Mouse (Mus musculus): Measurements from ENCODE around the gene Mnd1. TPM values are rescaled to one million over a fixed set of nuclear protein-coding genes. Genes with fewer than 3 reads are reported as not detected.

The Mnd1 gene
- polyA plus RNA-seq, 1 experiment from 2014 or later: 9.1 TPM

DNA sequence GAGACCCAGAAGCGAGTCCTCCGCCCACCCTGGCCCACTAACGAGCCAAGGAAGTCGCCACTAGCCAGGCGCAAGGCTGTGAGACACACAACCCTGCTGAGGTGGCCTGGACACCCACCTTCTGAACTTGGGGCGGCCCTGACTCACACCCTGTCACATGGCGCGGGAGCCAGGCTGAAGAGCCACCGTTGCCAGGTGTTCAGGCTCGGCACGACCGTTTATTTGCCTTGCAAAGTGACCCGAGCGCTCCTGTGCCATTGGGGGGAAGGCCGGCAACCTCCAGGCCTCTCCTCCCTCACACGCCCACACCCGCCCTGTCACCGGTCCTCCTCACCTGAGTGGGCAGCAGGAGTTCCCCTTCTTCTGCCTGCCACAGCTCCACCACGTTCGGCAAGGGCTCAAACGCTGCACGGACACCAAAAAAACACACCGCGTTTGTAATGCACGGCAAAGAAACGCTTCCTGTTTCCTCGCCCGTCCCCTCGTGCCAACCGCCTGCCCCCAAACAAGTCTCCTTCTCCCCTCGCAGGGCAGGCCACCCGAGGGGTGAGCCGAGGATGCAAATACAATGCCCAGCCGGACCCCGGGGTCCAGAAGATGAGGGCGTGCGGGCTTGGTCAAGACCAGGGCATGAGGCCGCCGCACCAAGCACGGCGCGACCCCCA, 116.5 kb downstream of the Mnd1 start:
- WGBS: under 1% methylated on average over 42 of the region's 42 CpGs
- Histone ChIP-seq H3K36me3 (ENCODE audit: control insufficient read depth, insufficient read depth, low read length) (no peaks in the 10 kb centered on the region), H3K4me1 (ENCODE audit: control insufficient read depth, insufficient read depth, low read length) (peaks cover 18% of the 10 kb centered on the region), H3K9ac (ENCODE audit: low read length) (peak overlapping the region; percentile 99), H3K27ac (ENCODE audit: low read depth, low read length) (peak overlapping the region; percentile 93), H3K9me3 (ENCODE audit: control insufficient read depth, low read length) (no peaks in the 10 kb centered on the region), H3K4me2 (ENCODE audit: low read depth) (peak overlapping the region; percentile 92), H3K27me3 (ENCODE audit: control insufficient read depth, insufficient read depth, low read length) (no peaks in the 10 kb centered on the region), H3K4me3 (ENCODE audit: low read depth, low read length) (peak overlapping the region; percentile 97)
- peak; percentile 71 for DNase-seq (ENCODE audit: low spot score)
- peak; percentile 17 for ATAC-seq (ENCODE audit: insufficient read depth, low FRiP score, low TSS enrichment)

DNA sequence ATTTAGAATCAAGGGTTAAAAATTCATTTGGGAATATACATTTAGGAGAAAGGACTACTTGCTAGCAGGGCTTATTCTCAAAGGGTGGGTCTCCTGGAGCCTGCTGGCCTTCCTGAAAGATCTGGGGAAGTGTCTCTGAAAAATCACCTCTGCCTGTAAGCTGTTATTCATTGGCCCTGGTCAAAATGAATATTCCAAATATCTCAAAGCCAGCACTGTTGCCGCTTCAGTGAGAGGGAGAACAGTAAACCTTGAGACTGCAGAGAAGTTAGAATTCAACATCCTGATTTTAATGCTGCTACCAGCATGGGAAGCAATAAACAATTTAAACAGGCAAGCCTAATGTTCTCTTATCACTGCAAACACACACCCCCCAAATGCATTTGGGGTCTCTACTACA, 117.5 kb downstream of the Mnd1 start:
- H3K9ac ChIP-seq (ENCODE audit: low read length): peak overlapping the region; percentile 99
- no peaks in the 10 kb centered on the region for H3K27me3 ChIP-seq (ENCODE audit: control insufficient read depth, insufficient read depth, low read length)
- H3K36me3 ChIP-seq (ENCODE audit: control insufficient read depth, insufficient read depth, low read length): no peaks in the 10 kb centered on the region
- ATAC-seq (ENCODE audit: insufficient read depth, low FRiP score, low TSS enrichment): no peak
- no peak overlapping the region for H3K27ac ChIP-seq (ENCODE audit: low read depth, low read length)
- peak overlapping the region; percentile 92 for H3K4me2 ChIP-seq (ENCODE audit: low read depth)
- peak overlapping the region; percentile 97 for H3K4me3 ChIP-seq (ENCODE audit: low read depth, low read length)
- H3K4me1 ChIP-seq (ENCODE audit: control insufficient read depth, insufficient read depth, low read length): peaks cover 22% of the 10 kb centered on the region
- no peaks in the 10 kb centered on the region for H3K9me3 ChIP-seq (ENCODE audit: control insufficient read depth, low read length)
- WGBS: 40% methylated on average over 1 of the region's 1 CpGs
- DNase-seq (ENCODE audit: low spot score): no peak

Other genes starting within 250 kb of the Mnd1 start
- 86.9 and 87.7 TPM in 2 replicates for gene Tmem131l, start 115.6 kb downstream of the Mnd1 start, polyA plus RNA-seq (2014; fragmentation: Nextera tagmentation; extraction: Ambion mirVana)
- gene Gm6525, start 18.3 kb upstream of the Mnd1 start, polyA plus RNA-seq (2014; fragmentation: Nextera tagmentation; extraction: Ambion mirVana): 0.76 and 0.95 TPM in 2 replicates
- 107 and 115 TPM in 2 replicates for gene Trim2, start 151.1 kb upstream of the Mnd1 start, polyA plus RNA-seq (2014; fragmentation: Nextera tagmentation; extraction: Ambion mirVana)